Mouse (Mus musculus): Measurements from ENCODE around the gene Eef2kmt.
"Not testable (repeated sequence)": the region's sequence is repeated elsewhere in the genome, so short reads cannot be mapped to it uniquely, and the experiment has no call there.

Gene Eef2kmt

DNA sequence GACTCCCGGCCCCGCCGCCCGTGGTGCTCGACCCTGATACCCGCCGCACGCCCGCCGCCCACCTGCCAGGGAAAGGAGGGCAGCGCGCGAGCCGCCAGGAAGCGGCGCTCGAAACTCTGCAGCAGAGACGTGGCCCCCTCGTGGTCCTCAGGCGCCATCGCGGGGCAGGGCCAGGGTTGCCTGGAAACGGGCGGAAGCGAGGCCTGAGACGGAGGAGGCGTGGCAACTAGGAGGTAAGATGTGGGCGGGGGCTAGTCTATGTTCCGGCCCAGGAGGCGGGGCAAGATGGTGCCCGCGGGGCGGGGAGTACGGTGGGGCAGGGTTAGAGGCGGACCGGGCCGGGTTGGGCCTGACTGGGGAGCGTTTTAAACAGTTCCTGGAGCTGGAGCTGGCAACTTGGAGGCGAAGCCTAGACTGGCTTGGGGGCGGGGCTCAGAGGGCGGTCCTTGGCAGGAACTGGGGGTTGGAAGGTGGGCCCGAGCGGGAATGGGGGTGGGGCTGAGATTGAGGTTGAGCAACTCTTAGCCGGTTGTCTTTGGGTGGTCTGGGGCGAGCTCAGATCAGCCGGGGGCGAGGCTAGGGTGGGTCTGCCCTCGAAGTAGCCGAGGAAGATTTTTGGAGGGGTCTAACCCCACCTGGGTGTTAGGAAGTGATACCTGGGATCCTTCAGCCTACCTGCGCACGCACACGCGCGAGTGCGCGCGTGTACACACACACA, at the start of gene Eef2kmt:
Eef2kmt (minus strand) TSS at position 205 of the 718 bp plus-strand sequence.
- peak; percentile 99 for DNase-seq (ENCODE audit: low read depth, low spot score)

DNA sequence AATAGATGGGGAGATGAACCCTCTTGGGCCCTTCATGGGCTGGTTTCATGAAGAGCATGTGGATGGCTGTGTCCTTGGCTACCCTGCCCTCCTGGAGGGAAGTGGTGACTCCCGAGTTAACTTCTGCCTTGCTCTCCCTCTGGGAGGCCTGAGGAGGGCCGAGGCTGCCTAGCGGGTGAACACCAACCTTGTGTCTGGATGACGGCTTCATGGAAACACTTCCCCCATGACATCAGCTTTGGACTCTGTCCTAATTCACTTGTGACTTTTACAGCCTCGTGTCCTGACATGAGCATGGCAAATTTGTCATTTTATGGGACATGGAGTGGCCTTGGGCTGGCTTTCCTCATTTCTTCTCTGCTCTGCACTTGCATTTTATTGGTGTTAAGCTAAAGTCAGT, 39.5 kb upstream of the Eef2kmt start:
- DNase-seq (ENCODE audit: low read depth, low spot score), result no peak

DNA sequence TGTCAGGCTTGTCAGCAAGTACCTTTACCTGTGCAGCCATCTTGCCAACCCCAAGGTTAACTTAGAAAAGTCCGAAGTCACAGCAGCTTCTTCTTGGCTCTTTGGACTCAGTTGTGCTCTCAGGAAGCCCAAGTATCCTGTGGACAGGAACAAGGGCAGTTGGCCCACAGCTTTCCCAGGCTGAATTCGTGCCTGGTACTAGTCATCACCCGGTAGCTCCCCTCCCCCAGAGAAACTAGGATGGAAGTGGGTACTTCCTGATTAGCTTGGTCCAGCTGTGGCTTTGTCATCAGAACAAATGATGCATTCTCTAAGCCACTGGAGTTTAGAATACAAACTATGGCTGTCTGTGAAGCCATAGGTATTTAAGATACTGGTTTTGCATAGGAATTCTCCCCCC, 29.6 kb upstream of the Eef2kmt start:
- no peak for DNase-seq (ENCODE audit: low read depth, low spot score)

DNA sequence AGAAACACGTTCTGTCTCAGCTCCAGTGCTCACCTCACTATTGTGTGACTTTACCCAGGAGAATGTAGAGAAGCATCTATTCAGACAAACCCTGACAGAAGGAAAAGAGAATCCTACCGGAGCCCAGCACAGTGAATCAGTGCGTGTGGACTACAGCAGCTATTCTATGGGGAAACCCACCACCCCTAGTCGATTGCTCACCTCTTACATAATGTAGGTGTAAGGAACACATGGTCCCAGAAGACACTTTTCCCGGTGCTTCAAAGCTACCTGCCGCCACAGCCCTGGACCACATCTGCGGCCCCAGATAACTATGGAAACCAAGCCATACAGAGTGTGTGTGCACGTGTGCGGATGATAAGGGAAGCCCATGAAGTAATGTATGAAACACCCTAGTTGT, 26.9 kb upstream of the Eef2kmt start:
- no peak for DNase-seq (ENCODE audit: low read depth, low spot score)

DNA sequence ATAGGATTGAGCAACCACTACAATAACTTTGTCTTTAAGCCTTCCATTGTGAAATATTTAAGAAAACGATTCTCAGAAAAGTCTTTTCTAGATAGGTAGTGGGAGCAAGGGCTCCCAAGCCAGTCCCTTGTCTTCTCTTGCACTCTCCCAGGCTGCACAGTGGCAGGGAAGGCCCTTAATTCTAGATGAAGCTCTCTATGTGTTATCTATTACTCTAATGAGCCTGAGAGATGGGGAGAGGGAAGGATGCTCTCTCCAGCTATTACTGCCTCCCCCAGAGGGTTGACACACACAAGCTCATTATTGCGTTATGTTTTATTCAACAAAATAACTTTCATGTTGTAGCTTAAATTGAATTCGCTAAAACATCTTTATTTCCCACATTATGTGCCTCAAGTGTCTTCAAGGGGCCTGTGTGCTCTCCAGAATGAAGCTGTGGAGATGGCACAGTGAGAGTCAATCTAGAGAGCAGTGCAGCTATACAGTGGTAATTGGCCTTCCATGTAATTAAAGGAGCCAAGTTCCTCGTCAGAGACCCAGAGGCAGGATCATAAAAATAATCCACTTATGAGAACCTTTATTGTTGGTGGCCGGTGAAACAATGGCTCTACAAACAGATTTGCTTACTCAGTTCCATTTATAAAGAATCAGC, 23.9 kb upstream of the Eef2kmt start:
- no peak for DNase-seq (ENCODE audit: low read depth, low spot score)

DNA sequence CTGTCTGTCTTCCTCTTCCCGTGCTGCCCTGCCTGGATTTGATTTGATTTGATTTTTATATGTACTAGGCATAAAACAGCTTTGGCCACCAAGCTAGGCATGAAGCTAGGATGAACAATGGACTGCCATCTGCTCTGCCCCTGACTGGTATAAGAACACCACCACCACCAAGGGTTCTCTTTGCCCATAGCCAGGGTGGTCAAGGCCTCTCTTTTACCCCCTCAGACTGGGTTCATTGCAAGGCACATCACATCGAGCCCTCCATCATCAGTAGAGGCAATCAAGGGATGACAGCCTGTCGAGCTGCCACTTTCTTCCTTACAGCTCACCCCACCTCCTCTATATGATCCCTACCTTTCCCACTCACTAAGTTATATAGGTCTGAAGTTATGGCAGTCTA, 16.6 kb upstream of the Eef2kmt start:
- no peak for DNase-seq (ENCODE audit: low read depth, low spot score)

DNA sequence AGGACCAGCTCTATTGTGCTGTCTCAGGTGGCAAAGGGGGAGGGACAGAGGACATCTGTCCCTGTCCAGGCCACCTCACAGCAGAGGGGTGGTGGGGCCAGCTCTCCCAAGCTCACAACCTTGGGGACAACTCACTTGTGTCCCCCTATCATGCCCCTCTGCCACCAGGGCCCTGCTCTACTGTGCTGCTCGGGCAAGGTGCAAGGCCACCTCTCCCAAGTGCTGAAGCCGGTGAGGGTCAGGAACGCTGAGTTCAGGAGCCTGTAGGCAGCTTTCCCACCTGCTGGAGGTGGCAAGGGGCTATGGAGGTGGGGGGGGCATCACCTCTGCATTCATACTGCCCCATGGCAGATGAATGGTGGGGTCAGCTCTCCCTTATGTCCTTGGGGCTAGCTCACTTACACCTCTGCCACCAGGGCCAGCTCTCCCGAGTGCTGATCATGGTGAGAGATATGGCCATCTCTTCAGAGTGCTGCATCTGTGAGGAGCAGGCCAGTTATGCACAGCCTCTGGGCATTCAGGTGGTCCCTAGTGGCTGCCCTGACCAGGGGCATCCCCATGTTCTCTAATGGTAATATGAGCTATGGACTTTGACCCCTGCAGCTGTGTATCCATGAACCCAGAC, 15.7 kb upstream of the Eef2kmt start:
- DNase-seq (ENCODE audit: low read depth, low spot score), result no peak

DNA sequence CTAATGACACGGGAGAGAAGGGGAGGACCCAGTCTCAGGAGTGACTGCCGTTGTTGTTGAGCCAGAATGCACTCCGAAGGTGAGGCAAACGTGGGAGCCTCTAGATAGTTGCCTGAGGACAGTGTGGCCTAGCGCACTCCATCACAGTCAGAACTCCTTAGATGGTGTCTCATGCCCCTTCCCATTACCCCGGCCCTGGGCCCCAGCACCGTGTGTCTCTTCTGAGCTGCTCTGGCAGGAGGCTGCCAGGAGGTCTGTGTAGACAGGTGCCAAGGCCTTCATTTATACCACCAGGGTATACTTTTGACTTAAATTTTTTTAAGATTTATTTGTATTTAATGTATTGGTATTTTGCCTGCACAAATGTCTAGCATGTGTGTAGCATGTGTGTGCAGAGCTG, 8.1 kb upstream of the Eef2kmt start:
- DNase-seq (ENCODE audit: low read depth, low spot score), result no peak

DNA sequence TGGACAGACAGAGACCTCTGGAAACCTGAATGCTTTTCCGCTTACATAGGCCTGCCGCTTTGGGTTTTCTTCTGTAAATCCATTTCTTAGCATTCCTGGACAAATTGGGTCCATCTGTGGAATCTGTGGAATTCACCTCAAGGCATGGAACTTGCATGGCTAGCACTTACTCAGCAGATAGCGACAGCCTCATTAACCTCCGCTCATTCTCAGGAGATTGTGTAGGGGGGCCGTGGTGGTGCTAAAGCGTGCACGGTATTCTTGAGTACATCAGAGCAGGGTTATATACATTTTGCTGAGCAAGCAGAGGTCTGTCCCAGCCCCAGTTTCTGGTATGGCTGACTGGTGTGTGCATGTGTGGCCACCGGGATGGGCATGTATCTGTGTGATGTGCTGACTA, 7.4 kb upstream of the Eef2kmt start:
- peak; percentile 57 for DNase-seq (ENCODE audit: low read depth, low spot score)

DNA sequence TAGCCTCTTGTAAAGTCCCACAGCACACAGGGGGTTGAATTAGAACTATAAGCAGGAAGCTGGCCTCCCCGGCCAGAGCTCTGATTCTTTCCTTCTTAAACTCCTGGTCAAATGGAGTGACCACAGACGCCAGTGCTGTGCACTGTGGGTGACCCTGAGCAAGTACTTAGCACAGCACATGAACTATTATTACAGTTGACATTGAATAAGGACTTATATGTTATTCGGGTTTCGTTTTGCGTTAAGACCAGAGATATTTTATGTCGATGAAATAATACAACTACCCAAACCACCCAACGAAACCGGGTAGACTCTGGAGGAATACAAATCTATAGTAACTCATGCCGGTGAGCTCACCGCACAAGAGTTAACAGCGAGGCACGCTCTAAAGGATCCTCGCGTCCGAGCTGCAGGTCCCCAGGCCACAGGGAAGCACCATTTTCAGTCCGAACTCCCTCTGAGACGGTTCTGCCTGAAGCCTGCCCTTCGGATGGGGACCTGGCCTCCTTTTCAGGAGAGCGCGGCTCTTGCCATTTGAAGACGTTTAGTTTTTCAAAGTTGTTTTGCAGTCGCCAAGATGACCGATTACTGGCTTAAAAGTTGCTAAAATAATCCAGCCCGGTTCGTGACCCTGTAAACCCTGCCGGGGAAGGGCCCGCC, 572 bp downstream of the Eef2kmt start:
- peak; percentile 59 for DNase-seq (ENCODE audit: low read depth, low spot score)

DNA sequence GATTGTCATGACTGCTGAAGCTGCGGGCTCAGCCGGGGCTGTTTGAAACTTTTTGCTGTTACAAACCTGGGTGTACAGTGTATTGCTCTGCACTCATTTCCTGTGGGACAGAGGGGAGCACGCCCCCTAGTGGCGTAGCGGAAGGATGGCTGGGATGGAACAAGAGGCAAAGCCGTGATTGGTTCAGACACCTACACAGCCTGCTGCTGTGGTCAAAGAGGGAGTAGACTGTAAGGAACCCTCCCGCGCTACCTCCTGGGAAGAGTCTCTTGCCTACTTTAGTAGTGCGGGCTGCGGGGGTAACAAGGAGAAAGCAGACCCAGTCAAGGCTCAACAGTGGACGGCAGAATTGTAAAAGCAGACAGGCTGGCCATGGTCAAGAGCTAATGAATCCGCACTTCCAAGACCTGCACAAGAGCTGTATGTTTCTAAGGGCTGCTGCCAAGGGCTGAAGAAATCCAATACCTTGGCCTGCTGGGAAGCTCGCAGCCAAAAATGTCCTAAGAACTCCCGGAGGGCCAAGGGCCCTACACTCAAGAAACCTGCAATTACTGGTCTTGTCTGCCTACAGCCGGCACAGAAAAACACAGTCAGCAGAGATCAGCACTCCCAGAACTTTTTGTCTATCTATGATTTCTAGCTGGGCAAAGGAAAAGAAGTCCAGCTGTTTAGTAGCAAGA, 1.3 kb downstream of the Eef2kmt start:
- peak; percentile 98 for DNase-seq (ENCODE audit: low read depth, low spot score)

DNA sequence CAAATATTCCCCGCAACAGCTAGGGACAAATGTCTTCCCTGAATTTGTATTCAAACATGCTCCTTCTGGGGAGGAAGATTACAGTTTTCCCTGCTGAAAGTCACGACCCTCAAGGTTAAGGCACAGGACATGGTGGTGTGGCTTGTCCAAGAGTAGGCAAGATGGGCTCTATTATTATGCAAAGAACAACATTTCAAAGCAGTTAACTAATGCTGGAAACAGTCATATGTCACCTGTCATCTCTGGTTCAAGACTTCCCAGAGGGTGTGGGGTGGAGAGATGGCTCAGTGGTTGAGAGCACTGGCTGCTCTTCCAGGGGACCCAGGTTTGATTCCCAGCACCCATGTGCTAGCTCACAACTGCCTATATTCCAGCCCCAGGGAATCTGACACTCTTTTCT, 3.5 kb downstream of the Eef2kmt start:
- DNase-seq (ENCODE audit: low read depth, low spot score), result no peak

DNA sequence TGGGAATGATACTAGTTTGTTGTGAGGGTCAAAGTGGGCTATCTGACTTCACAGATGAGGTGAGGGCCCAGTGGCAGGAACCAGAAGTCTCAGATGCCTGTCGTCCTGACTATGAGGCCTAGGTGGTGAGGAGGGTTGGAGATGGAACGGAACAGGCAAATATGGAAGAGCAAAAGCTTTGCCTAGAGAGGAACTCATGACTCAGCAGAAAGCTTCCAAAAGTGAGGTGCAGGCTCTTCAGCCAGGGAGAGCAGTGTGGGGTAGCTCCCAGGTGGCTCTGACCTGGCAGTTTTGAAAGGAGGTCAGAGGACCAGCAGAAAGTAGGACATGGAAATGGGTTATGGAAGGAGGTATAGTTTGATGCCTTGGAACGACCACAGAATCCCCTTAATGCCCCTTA, 4.9 kb downstream of the Eef2kmt start:
- no peak for DNase-seq (ENCODE audit: low read depth, low spot score)

DNA sequence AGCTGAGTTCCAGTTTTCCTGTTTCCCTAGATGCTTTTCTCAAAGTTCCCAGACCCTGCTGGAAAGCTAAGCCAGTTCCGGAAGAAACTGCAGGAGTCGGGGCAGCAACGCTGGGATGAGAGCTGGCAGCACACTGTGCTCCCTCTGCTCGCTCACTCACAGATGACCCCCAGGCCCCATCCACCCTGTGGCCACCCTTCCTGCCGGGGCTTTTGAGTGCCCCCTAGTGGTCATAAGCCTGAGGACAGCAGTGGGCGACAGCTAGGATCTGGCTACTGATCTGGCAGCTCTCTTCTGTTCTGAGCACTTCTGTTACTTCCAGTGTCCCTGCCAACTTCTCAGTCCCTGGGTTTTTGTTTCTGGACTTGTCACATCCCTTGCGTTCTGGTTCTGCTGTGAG, 11.4 kb downstream of the Eef2kmt start:
- peak; percentile 78 for DNase-seq (ENCODE audit: low read depth, low spot score)

DNA sequence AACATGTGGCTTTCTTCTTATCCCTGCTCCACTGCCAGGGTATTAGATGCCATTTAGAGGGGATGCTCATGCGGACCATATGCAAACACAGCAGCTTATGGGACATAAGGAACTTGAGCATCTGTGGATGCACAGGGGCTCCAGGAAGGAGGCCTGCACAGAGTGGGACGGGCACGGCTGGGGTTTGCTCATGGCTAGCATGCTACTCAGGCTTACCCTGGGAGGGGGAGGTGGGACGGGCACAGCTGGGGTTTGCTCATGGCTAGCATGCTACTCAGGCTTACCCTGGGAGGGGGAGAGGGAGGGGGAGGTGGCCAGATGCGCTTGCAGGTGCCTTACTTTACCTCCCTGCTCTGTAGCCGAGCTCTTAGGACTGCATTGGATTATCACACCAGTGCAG, 12.9 kb downstream of the Eef2kmt start:
- DNase-seq (ENCODE audit: low read depth, low spot score), result no peak

DNA sequence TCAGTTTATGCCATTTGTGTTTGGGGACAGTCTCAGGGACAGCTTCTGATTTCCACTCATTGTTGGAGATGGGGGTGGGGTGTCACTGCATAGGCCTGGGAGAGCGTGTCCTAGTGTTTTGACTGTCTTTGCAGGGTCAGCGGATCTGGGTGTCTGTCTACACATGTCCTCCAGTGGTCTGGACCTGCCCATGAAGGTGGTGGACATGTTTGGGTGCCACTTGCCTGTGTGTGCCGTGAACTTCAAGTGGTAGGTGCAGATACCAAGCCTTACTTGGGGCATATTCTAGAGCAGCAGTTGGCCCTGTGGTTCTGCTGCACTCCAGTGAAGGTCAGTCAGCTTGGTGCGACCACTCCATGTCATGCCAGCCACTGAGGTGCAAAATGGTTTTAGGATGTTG, 13.4 kb downstream of the Eef2kmt start:
- no peak for DNase-seq (ENCODE audit: low read depth, low spot score)

DNA sequence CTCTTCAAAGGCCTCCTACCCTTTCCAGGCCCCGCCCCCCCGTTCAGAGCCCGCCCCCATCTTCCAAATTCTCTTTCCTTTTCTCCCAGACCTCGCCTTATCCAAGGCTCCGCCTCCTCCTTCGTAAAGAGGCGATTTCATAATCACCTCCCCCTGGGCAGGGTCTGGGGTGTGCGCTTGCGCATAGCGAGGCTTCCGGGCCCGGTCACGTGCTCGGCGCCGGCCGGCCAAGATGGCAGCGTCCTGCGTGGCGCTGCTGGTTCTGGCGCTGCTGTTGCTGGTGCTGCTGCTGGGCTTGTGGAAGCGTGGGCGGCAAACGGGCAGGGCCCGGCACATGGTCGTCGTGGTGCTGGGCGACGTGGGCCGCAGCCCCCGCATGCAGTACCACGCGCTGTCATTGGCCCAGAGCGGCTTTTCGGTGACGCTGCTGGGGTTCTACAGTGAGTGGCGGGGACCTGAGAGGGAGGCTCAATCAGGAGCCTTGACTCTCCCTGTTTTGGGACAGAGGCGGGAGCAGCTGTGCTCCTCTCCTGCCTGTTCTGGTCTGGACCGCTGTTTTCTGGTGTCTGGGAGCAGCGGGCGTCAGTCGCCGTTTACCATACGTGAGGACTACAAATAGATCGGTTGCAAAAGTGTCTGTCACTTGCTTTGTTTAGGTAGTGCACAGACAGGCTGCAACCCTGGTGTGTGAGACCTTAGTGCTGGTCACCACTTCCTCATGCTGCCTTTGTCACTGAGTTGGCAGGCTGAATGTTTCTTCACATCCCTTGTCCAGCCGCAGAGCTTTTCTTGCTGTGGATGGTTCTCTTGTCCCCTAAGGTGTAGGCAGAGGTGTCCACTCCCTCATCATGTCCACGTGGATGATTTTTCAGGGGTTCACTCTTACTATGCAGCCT, 22.1 kb downstream of the Eef2kmt start, which contains the start of gene Alg1:
Alg1 (plus strand) TSS at position 204 of the 896 bp plus-strand sequence.
- peak; percentile 99 for DNase-seq (ENCODE audit: low read depth, low spot score)

DNA sequence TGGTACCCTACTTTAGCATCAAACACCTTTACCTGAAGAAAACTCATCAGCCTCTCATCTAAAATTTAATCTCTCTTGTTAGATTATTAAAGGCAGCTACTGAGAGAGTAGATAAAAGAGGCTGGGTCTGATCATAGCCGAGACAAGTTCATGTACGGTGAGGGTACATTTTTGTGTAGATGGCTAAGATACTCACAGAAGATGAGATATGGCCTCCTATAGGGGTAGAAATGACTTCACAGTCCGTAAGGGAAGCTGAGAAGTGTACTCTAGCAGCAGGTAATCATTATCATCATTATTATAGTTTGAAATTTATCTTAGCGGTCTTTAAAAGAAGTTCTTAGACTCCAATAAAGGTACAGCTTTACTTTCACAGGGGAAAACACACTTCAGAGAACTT, 22.8 kb downstream of the Eef2kmt start:
- no peak for DNase-seq (ENCODE audit: low read depth, low spot score)

DNA sequence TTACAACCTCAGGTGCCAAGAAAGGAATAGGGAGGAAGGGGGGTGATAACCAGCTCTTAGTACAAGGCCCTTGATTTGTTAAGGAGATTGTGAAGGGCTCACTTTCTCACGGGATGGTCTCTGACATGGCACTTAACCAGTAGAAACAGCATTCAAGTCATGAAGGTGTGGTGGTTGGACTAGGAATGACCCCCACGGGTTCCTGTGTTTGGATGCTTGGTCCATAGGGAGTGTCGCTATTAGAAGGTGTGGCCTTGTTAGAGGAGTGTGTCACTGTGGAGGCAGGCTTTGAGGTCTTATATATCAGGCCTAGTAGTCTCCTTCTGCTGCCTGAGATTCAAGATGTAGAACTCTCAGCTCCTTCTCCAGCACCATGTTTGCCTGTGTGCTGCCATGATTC, 27.7 kb downstream of the Eef2kmt start:
- DNase-seq (ENCODE audit: low read depth, low spot score), result not testable (repeated sequence)

DNA sequence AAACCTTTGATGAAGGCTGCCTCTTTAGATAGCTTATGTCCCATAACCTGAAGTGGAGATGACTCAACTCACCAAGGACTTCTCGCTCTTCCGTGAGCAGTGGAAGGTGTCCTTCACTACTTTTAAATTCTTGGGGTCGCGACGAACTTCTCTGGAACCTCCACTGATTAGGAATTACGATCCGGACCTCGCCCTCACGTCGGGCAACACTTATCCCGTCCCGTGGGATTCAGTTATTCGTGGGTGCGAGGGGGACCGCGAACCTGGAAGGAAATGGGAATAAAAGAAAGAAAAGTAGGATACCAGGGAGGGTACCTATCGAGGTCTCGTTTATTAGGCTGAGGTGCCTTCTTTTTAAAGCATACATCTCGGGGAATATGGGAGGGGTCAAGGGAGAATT, 28.3 kb downstream of the Eef2kmt start:
- not testable (repeated sequence) for DNase-seq (ENCODE audit: low read depth, low spot score)

DNA sequence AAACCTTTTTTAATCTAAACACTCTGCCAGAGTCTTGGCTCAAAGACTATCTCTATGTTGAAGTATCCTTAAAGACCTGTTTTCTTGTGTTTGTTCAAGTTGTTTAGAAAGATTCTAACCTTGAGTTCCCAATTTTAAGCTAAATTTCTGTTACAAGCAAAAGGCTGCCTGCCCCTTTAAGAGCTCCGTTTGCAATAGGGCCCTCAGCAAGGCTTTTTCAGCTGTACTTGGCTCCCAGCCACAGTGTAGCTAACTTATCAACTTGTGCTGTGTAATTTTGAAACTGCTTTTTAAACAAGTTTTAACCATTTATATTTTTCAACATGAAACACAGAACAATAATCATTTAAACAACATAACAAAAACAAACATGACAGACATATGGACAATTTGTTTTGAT, 29.2 kb downstream of the Eef2kmt start:
- DNase-seq (ENCODE audit: low read depth, low spot score), result not testable (repeated sequence)

All from 3T3-L1 (cell line).